Mouse (Mus musculus) liver, embryonic 11.5 days (tissue): ENCODE results near the gene Ufc1. TPM values are rescaled to one million over a fixed set of nuclear protein-coding genes. Genes with fewer than 3 reads are reported as not detected.

ENCODE experiments used
- polyA plus RNA-seq: library from polyadenylated mRNA; unstranded; fragments of >200 nt; fragmentation: Nextera tagmentation; extraction: Ambion mirVana; gene quantifications from 2 replicates; pipeline ENCODE4 v1.2.1, GENCODE M21; 2014

The Ufc1 gene
- polyA plus RNA-seq, 1 experiment from 2014 or later: 83.7 TPM

Other genes starting within 250 kb of the Ufc1 start
- gene Fcgr3, start 230.1 kb downstream of the Ufc1 start, polyA plus RNA-seq: 28.7 and 29.8 TPM in 2 replicates
- 1.4 and 2.2 TPM in 2 replicates for gene Cfap126, start 181.1 kb downstream of the Ufc1 start, polyA plus RNA-seq
- 261 and 281 TPM in 2 replicates for gene Sdhc, start 144.4 kb downstream of the Ufc1 start, polyA plus RNA-seq
- 0.14 TPM in 1 of 2 replicates, not detected in the other for gene Mpz, start 144.3 kb downstream of the Ufc1 start, polyA plus RNA-seq
- 1.2 and 1.9 TPM in 2 replicates for gene Pcp4l1, start 98.8 kb downstream of the Ufc1 start, polyA plus RNA-seq
- gene Nr1i3, start 81.1 kb downstream of the Ufc1 start, polyA plus RNA-seq: 0.16 TPM in 2 replicates
- gene Tomm40l, start 72.5 kb downstream of the Ufc1 start, polyA plus RNA-seq: 32.3 and 32.4 TPM in 2 replicates
- 2,189 and 2,339 TPM in 2 replicates for gene Apoa2, start 70.0 kb downstream of the Ufc1 start, polyA plus RNA-seq
- 70.9 and 83.6 TPM in 2 replicates for gene Fcer1g, start 60.7 kb downstream of the Ufc1 start, polyA plus RNA-seq
- gene Adamts4, start 44.6 kb downstream of the Ufc1 start, polyA plus RNA-seq: 1.6 and 2.0 TPM in 2 replicates
- gene Ndufs2, start 43.6 kb downstream of the Ufc1 start, polyA plus RNA-seq: 256 and 262 TPM in 2 replicates
- gene B4galt3, start 24.7 kb downstream of the Ufc1 start, polyA plus RNA-seq: 49.0 and 50.6 TPM in 2 replicates
- gene Ppox, start 13.8 kb downstream of the Ufc1 start, polyA plus RNA-seq: 131 and 133 TPM in 2 replicates
- gene Usp21, start 7.0 kb downstream of the Ufc1 start, polyA plus RNA-seq: 51.0 and 53.1 TPM in 2 replicates
- gene Dedd, start 34.1 kb upstream of the Ufc1 start, polyA plus RNA-seq: 34.8 and 37.5 TPM in 2 replicates
- gene Nit1, start 50.6 kb upstream of the Ufc1 start, polyA plus RNA-seq: 26.2 and 29.1 TPM in 2 replicates
- 68.0 and 73.7 TPM in 2 replicates for gene Pfdn2, start 50.6 kb upstream of the Ufc1 start, polyA plus RNA-seq
- 0.66 and 0.77 TPM in 2 replicates for gene Klhdc9, start 65.8 kb upstream of the Ufc1 start, polyA plus RNA-seq
- 0.25 and 0.53 TPM in 2 replicates for gene Nectin4, start 75.1 kb upstream of the Ufc1 start, polyA plus RNA-seq
- gene Arhgap30, start 93.9 kb upstream of the Ufc1 start, polyA plus RNA-seq: 3.5 and 3.8 TPM in 2 replicates
- gene Usf1, start 116.3 kb upstream of the Ufc1 start, polyA plus RNA-seq: 51.0 and 53.2 TPM in 2 replicates
- 1.6 and 1.7 TPM in 2 replicates for gene Tstd1, start 123.8 kb upstream of the Ufc1 start, polyA plus RNA-seq
- gene F11r, start 142.5 kb upstream of the Ufc1 start, polyA plus RNA-seq: 42.0 and 47.8 TPM in 2 replicates
- gene Alyref2, start 208.5 kb upstream of the Ufc1 start, polyA plus RNA-seq: 7.8 and 8.3 TPM in 2 replicates
- gene Itln1, start 240.3 kb upstream of the Ufc1 start, polyA plus RNA-seq: not detected in 2 replicates